Mouse (Mus musculus) Patski (cell line): Measurements from ENCODE around the gene Scamp4. TPM values are rescaled to one million over a fixed set of nuclear protein-coding genes. Genes with fewer than 3 reads are reported as not detected.

Experiments used
- ATAC-seq: fragments of 100-300 bp; one replicate; pipeline ENCODE4 v1.8.0; 2021
- CTCF ChIA-PET: fragments of 350-600 bp; sonication (Branson Sonifier 250); formaldehyde crosslinking; loops from one replicate; lab custom pipeline; 2022; ENCODE audit warnings: inconsistent platforms; lab: Charles Lee
- POLR2A ChIA-PET: fragments of 350-600 bp; sonication (Branson Sonifier 250); formaldehyde crosslinking; loops from one replicate; lab custom pipeline; 2022; ENCODE audit warnings: antibody characterized with exemption, inconsistent platforms; lab: Charles Lee
- DNase-seq: peaks from one replicate; pipeline ENCODE4 v3.0.0-alpha.2; 2011; ENCODE audit warnings: low read depth, low spot score
- H3K27me3 ChIP-seq: fragments of 371-371 bp; one replicate; pipeline ENCODE4 v1.5.1; 2021
- CTCF ChIP-seq: fragments of 100-300 bp; IDR thresholded peaks from one replicate; pipeline ENCODE4 v1.5.1; 2021
- in situ Hi-C: fragments of 300-500 bp; cut with MboI; formaldehyde crosslinking; loops from 3 replicates; pipeline ENCODE4 v1.11.1; 2018; ENCODE audit warnings: low pct_unique_long_range_greater_than_20kb, mixed read lengths
- polyA plus RNA-seq: library from polyadenylated mRNA; unstranded; gene quantifications from one replicate; pipeline ENCODE4 v1.2.3, GENCODE M21; 2021

Gene Scamp4
- polyA plus RNA-seq, 1 experiment from 2014 or later, result 76.6 TPM

DNA sequence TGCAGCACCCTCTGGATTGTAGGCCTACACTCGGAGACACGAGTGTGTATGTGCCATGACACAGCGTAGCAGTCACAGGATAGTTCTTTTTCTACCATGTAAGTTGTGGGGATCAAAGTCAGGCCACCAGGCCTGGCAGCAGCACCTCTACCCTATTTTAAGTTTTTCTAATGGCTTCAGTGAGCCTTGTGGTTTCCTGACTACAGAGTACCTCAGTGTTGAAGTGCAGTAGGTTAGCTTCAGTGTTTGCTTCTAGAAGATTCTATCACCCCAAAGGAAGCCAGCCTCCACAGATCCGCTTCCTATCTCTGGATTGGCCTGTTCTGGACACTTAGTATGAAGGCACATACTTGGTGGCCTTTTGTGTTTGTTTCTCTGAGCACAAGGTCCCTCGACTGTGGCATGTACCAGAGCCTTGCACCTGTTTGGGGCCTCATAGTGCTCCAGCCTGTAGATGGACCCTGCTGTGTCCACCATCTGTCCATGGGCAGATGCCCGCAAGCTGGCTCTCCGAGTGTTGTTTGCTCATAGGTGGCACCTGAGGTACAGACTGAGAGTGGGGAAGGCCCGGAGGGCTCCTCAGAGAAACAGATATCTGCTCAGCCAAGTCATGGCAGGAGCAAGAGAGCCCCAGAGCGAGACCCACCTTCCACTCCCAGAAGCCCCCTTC lies 7.6 kb downstream of the Scamp4 start:
- POLR2A ChIA-PET, result interaction anchor here (1.0 kb wide), 1 partner anchor 10 kb away, joined by 3 read pairs; no protein-coding TSS in a partner anchor
- H3K27me3 ChIP-seq, result no peaks in the 10 kb centered on the region
- ATAC-seq (no peak), DNase-seq (no peak)
- TF ChIP-seq CTCF, result no peak
- in situ Hi-C loops, result no loop called here
- CTCF ChIA-PET, result interaction anchor here (0.8 to 1.6 kb wide), 6 partner anchors 14 to 90 kb away, joined by 3 to 5 read pairs (median 3); no protein-coding TSS in a partner anchor

DNA sequence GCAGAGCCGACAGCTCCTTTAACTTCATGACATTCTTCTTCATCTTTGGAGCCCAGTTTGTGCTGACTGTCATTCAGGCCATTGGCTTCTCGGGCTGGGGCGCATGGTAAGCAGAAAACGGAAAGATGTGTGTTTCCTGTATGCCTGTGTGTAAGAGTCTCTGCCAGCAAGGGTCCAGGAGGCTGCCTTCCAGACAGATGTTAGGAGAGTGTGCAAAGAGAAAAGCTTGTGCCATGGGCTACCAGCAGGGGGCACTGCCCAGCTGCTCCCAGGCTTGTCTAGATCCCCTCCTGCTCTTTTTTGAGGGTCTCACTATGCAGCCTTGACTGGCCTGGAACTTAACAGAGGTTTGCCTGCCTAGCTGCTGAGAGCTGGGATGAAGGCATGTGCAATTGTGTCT lies 8.4 kb downstream of the Scamp4 start:
- no peak for TF ChIP-seq CTCF
- ChIA-PET CTCF (interaction anchor here (0.8 to 1.6 kb wide), 8 partner anchors 9 to 95 kb away, joined by 3 to 5 read pairs (median 3); no protein-coding TSS in a partner anchor), POLR2A (interaction anchor here (1.0 kb wide), 1 partner anchor 9 kb away, joined by 3 read pairs; no protein-coding TSS in a partner anchor)
- in situ Hi-C loops, result no loop called here
- ATAC-seq, result no peak
- no peaks in the 10 kb centered on the region for H3K27me3 ChIP-seq
- DNase-seq, result no peak

DNA sequence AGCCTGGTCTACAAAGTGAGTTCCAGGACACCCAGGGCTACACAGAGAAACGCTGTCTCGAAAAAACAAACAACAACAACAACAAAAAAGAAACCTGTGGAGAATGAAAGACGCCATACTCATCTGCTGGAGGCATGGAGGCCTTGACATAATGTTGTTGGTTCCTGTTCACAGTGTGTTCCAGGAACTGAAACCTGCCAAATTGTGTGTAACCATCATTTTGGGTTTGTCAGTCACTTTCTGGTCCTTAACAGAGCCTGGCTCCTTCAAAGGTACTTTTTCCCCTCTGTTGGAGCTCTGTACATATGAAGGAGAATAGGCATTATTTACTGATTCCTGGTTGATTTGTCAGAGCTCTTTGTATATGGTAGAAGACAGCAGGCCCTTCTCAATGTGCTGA lies 9.2 kb downstream of the Scamp4 start:
- CTCF ChIA-PET, result interaction anchor here (1.3 kb wide), 2 partner anchors 10 to 95 kb away, joined by 3 read pairs; no protein-coding TSS in a partner anchor
- TF ChIP-seq CTCF, result no peak
- POLR2A ChIA-PET, result interaction anchor here (0.6 kb wide), 1 partner anchor 180 kb away, joined by 3 read pairs; no protein-coding TSS in a partner anchor
- H3K27me3 ChIP-seq, result no peaks in the 10 kb centered on the region
- in situ Hi-C loops, result no loop called here
- ATAC-seq (no peak), DNase-seq (no peak)

DNA sequence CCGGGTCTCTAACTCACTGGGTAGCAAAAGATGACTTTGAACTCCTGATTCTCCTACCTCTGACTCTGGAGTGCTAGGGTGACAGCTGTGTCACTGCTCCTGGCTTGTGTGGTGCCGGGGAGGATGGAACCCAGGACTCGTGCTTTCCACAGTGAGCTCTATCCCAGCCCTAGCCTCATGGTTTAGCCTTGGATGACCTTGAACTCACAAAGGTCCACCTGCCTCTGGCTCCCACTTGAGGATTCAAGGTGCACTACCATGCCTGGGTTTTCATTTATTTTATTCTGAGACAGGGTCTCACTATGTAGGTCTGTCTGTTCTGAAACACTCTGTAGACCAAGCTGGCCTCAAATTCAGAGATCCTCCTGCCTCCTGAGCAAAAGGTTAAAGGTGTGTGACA lies 11.1 kb downstream of the Scamp4 start:
- in situ Hi-C loops, result no loop called here
- no peak for ATAC-seq
- H3K27me3 ChIP-seq, result no peaks in the 10 kb centered on the region
- ChIA-PET POLR2A (interaction anchor here (0.7 to 1.2 kb wide), 2 partner anchors 10 to 11 kb away, joined by 4 to 6 read pairs; no protein-coding TSS in a partner anchor), CTCF (no interaction called here)
- TF ChIP-seq CTCF, result no peak
- DNase-seq, result no peak

DNA sequence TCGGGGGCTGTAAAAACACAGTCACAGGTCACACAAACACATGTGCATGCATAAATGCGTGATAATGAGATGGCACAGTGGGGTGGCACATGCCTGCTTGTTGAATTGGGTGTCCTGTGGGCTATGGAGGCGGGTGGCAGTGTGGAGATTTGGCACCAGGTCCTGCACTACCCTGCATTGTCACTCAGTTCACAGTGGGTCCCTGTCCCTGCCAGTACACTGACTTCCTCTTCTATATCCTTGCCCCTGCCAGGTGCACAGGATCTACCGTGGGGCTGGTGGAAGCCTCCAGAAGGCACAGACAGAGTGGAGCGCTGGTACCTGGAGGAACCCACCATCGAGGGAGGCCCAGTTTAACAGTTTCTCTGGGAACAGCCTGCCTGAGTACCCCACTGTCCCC lies 11.7 kb downstream of the Scamp4 start:
- DNase-seq (no peak), ATAC-seq (no peak)
- in situ Hi-C loops, result no loop called here
- ChIA-PET POLR2A (interaction anchor here (1.2 kb wide), 1 partner anchor 10 kb away, joined by 4 read pairs; no protein-coding TSS in a partner anchor), CTCF (no interaction called here)
- no peak for TF ChIP-seq CTCF
- H3K27me3 ChIP-seq, result no peaks in the 10 kb centered on the region

DNA sequence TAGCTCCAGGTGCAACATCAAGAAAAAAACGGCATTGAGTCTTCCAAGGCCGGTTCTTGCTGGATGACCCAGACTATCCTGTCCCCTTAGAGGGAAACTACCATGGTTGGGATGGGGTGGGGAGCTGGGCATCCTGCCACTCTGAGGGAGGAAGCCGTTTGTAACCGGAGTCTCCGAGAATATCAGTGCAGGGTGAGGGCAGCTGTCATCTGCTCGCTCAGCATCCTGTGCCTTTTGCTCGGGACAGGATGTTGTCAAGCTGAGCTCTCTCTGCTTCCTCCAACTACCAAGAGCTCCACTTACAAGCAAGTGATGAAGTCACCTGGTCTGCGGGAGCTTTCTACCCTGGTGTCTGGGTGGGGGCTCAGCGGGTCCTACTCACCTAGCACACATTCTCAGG lies 15.5 kb downstream of the Scamp4 start:
- in situ Hi-C loops, result no loop called here
- no peaks in the 10 kb centered on the region for H3K27me3 ChIP-seq
- CTCF ChIA-PET, result interaction anchor here (1.8 to 2.4 kb wide), 2 partner anchors 15 to 39 kb away, joined by 6 to 11 read pairs; no protein-coding TSS in a partner anchor
- DNase-seq (no peak), ATAC-seq (no peak)
- POLR2A ChIA-PET, result interaction anchor here (0.7 kb wide), 1 partner anchor 88 kb away, joined by 3 read pairs; no protein-coding TSS in a partner anchor
- no peak for TF ChIP-seq CTCF

DNA sequence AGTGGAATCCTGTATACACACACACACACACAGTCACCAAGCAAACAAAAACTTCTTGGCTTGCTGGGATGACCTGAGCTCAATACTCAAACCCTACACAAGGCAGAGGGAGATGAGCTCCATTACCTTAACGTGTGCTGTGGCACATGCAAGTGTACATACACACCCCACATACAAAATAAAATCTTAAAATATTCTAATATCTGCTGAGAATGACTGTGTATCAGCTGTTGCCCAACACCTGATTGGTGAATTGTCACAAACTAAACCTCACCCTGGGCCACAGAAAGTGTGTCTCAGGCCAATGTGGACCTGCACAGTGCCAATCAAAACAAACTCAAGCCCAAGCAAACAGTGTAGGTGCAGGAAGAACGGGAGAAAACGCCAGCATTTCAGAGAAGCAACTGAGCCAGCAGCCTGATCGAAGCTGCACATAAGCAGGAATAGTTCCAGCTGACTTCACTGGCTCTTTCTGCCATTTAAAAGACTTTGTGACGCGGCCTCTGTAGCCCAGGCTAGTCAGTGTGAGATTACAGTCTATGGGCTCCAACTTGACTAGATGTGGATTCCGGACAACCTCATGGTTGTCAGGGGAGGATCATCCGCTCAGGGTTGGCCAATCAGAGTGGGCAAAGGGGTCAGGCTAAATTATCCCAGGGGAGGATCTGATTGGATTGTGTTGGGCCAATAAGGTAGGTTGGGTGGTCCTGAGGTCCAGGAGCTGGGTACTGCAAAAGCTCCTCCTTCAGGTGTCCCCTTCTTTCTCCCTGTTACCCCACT lies 17.0 kb downstream of the Scamp4 start:
- ATAC-seq (no peak), DNase-seq (no peak)
- ChIA-PET CTCF (interaction anchor here (1.8 to 2.4 kb wide), 2 partner anchors 16 to 41 kb away, joined by 6 to 11 read pairs; no protein-coding TSS in a partner anchor), POLR2A (interaction anchor here (1.4 kb wide), 1 partner anchor 9 kb away, joined by 3 read pairs; no protein-coding TSS in a partner anchor)
- in situ Hi-C loops, result no loop called here
- H3K27me3 ChIP-seq, result no peaks in the 10 kb centered on the region
- no peak for TF ChIP-seq CTCF

DNA sequence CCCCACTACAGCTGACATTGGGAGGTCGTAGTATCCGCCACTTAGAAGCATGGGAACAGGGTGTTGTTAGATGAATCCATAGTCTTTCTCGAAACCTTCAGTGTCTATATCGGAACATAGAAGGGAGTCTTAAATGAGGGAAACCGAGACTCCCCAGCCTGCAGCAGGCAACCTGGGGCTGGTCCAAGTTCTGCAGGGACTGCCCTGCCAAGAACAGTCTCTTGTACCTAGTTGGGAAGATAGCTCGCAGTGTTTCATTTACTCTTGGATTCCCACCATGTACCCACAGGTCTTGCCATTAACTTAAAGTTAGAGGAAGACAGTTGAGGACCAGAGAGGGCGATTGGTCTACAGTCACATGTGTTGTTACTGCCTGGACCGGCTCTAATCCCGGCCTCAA lies 17.7 kb downstream of the Scamp4 start:
- in situ Hi-C loops, result no loop called here
- TF ChIP-seq CTCF, result no peak
- ChIA-PET POLR2A (interaction anchor here (0.7 to 1.4 kb wide), 2 partner anchors 9 to 53 kb away, joined by 3 read pairs; no protein-coding TSS in a partner anchor), CTCF (interaction anchor here (2.4 kb wide), 1 partner anchor 42 kb away, joined by 11 read pairs; no protein-coding TSS in a partner anchor)
- no peak for DNase-seq
- H3K27me3 ChIP-seq, result no peaks in the 10 kb centered on the region
- ATAC-seq, result no peak

DNA sequence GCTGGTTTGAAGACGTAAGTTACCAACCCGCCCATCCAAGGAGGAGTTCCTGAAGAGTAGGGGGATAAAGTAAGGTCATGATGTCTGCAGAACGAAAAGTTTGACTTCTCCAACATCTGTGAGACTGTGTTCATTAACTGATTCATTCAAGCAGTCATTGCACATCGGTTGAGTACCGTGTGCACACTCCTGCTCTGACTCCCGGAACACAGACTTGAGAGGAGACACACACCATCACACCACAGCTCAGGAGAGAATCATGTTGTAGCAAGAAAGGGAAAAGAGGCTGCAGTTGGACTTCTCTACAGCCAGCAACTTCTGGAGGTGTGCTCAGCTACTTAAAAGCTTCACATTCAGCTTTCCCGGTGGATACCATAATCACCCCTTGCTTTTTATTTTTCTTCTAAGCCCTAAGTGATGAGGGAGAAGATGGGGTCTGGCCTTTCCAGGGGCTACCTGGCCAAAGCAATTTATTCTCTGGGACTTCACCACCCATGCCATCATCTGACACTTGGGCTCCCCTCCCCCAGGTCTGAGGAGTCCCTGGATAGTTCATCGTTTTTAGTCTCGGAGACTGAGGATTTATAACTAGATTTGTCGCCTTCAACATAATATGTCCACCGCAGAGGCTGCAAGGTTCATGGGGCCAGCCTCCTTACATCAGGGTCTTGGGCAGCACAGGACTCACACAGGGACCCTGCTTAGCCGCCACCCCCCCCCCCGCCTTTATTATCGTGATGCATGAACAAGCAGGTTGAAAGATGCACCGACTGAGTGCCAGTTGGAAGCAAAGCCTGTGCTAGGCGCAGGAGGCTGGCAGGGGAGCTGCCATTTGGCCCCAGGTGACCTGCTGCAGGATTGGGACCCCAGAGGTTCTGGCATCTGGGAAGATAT lies 18.4 kb downstream of the Scamp4 start:
- H3K27me3 ChIP-seq, result no peaks in the 10 kb centered on the region
- no peak for ATAC-seq
- in situ Hi-C loops, result no loop called here
- ChIA-PET POLR2A (interaction anchor here (0.7 to 2.5 kb wide), 3 partner anchors 10 to 53 kb away, joined by 3 to 9 read pairs (median 3); no protein-coding TSS in a partner anchor), CTCF (interaction anchor here (1.6 kb wide), 1 partner anchor 43 kb away, joined by 4 read pairs; no protein-coding TSS in a partner anchor)
- TF ChIP-seq CTCF, result no peak
- DNase-seq, result no peak
